Mouse (Mus musculus) midbrain, postnatal 0 days (tissue): Measurements from ENCODE around the gene Tdo2. TPM values are rescaled to one million over a fixed set of nuclear protein-coding genes. Genes with fewer than 3 reads are reported as not detected.

Experiments
- ATAC-seq: fragments of 200-750 bp; cut with Nextera tagmentation; 2 replicates; pipeline ENCODE4 v1.8.0; 2017; ENCODE audit warnings: moderate number of reproducible peaks, mild to moderate bottlenecking, moderate TSS enrichment, moderate library complexity; ENCODE audit not compliant: low FRiP score
- DNase-seq: peaks from one replicate; pipeline ENCODE4 v3.0.0-alpha.2; 2015; ENCODE audit warnings: low spot score
- H3K27ac ChIP-seq: fragments of 300-500 bp; sonication (generic); 2 replicates; pipeline ENCODE4 v1.5.1; 2014; ENCODE audit warnings: low read depth, mild to moderate bottlenecking, low read length, mixed read lengths
- H3K27me3 ChIP-seq: fragments of 300-500 bp; sonication (generic); 2 replicates; pipeline ENCODE4 v1.6.1; 2014; ENCODE audit warnings: low read length, control low read depth, mixed read lengths; ENCODE audit not compliant: insufficient read depth
- H3K36me3 ChIP-seq: fragments of 300-500 bp; sonication (generic); 2 replicates; pipeline ENCODE4 v1.6.1; 2014; ENCODE audit warnings: low read length, control low read depth, mixed read lengths; ENCODE audit not compliant: insufficient read depth
- H3K4me1 ChIP-seq: fragments of 300-500 bp; sonication (generic); 2 replicates; pipeline ENCODE4 v1.6.1; 2014; ENCODE audit warnings: mild to moderate bottlenecking, control low read depth, antibody characterized with exemption, low read length, mixed read lengths; ENCODE audit not compliant: insufficient read depth
- H3K4me2 ChIP-seq: fragments of 300-500 bp; sonication (generic); 2 replicates; pipeline ENCODE4 v1.6.1; 2014; ENCODE audit warnings: low read depth, mild to moderate bottlenecking, low read length, mixed read lengths; ENCODE audit not compliant: poor library complexity, severe bottlenecking
- H3K4me3 ChIP-seq: fragments of 300-500 bp; sonication (generic); 2 replicates; pipeline ENCODE4 v1.5.1; 2014; ENCODE audit warnings: low read depth, mild to moderate bottlenecking, low read length, moderate library complexity
- H3K9ac ChIP-seq: fragments of 300-500 bp; sonication (generic); replicated peaks from 2 replicates; pipeline ENCODE4 v1.6.1; 2014; ENCODE audit warnings: mild to moderate bottlenecking, low read length, moderate library complexity, mixed read lengths; ENCODE audit not compliant: poor library complexity, severe bottlenecking
- H3K9me3 ChIP-seq: fragments of 300-500 bp; sonication (generic); 2 replicates; pipeline ENCODE4 v1.6.1; 2016; ENCODE audit warnings: low read length, control low read depth
- CTCF ChIP-seq: IDR thresholded peaks from 2 replicates; pipeline ENCODE4 v1.5.1; 2016; ENCODE audit warnings: antibody characterized with exemption, mild to moderate bottlenecking
- WGBS: fragments of 180-500 bp; shearing (Covaris S2); extraction: QIAGEN DNeasy Blood & Tissue Kit; methylation state at CpG from one replicate; pipeline ENCODE4 v1.1.7; 2014; 5-methylcytosine and 5-hydroxymethylcytosine counted together
- polyA plus RNA-seq: library from polyadenylated mRNA; unstranded; fragments of >200 nt; fragmentation: Nextera tagmentation; extraction: Ambion mirVana; gene quantifications from 2 replicates; pipeline ENCODE4 v1.2.1, GENCODE M21; 2015
- total RNA-seq: library from RNA; depleted of rRNA; stranded (reverse); fragments of >200 nt; gene quantifications from 2 replicates; pipeline ENCODE4 v1.2.3, GENCODE M21; 2014

Tdo2 gene
- total and polyA plus RNA-seq, 2 experiments from 2014 or later, result 0.19 TPM; not detected in 1

DNA sequence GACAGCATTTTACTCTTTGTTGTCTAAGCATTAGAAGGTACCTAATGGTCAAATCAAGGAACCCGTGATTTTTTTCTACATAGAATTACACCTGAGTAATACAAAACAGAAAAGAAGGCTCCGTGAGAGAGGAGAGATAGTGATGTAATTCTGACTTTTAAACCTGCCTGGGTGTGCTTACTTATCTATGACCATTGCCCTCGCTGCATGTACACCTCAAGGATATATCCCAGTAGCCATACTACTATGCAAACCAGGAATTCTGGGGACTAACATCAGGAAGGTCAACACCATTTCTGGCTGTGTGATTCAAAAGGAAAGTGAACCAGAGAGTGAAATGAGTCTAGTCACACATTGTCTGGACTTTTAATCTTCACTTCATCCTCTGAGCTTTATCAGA, 33.7 kb downstream of the Tdo2 start:
- H3K9me3 ChIP-seq, result no peaks in the 10 kb centered on the region
- TF ChIP-seq CTCF, result no peak
- no peaks in the 10 kb centered on the region for H3K36me3 ChIP-seq
- H3K4me3 ChIP-seq, result no peak overlapping the region
- H3K27me3 ChIP-seq, result no peaks in the 10 kb centered on the region
- no peaks in the 10 kb centered on the region for H3K4me1 ChIP-seq
- DNase-seq, result no peak
- no peak for ATAC-seq
- 85% methylated on average over 3 of the region's 3 CpGs for WGBS
- H3K4me2 ChIP-seq, result no peak overlapping the region
- H3K27ac ChIP-seq, result no peak overlapping the region
- no peak overlapping the region for H3K9ac ChIP-seq

DNA sequence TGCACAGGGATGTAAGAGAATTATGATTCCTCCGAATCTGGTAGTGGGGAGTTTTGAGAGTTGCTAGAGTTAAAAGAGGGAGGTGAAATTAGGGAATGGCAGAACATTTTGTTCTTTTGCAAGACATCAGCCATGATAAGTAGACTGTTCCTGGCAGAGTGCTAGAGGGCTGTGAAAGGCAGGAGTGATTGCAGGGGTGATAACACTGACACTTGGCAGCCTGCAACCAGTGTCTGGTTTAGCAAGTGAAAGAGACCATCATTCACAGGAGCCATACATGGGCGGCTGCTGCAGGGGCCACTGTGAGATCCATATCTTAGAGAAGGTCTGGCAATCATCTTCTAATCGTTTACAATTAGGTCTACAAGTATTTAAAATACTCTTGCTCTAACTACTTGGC, 37.1 kb downstream of the Tdo2 start:
- Histone ChIP-seq H3K27ac (no peak overlapping the region), H3K36me3 (no peaks in the 10 kb centered on the region), H3K9ac (no peak overlapping the region), H3K9me3 (no peaks in the 10 kb centered on the region), H3K27me3 (no peaks in the 10 kb centered on the region), H3K4me2 (no peak overlapping the region), H3K4me3 (no peak overlapping the region), H3K4me1 (no peaks in the 10 kb centered on the region)
- WGBS, result 88% methylated on average over 3 of the region's 3 CpGs
- DNase-seq (no peak), ATAC-seq (no peak)
- no peak for TF ChIP-seq CTCF

DNA sequence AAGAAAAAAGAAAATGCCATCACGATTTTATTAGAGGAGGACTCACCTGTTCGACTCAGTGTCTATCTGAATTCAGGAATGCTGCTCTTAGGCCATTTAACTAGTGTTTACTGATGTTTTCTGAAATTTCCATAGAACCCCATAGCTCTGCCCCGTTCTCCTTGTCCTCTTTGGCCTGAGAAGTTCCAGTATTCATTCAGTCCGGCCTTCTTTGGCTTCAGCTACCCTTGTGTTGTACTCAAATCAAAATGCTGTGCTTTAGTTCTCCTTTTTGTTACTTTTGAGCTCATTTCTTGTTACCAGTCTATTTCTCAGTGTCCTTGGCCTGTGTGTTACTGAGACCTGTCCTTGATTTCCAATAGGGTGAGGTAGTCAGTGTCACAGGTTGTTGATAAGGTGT, 42.7 kb downstream of the Tdo2 start:
- H3K4me2 ChIP-seq, result no peak overlapping the region

DNA sequence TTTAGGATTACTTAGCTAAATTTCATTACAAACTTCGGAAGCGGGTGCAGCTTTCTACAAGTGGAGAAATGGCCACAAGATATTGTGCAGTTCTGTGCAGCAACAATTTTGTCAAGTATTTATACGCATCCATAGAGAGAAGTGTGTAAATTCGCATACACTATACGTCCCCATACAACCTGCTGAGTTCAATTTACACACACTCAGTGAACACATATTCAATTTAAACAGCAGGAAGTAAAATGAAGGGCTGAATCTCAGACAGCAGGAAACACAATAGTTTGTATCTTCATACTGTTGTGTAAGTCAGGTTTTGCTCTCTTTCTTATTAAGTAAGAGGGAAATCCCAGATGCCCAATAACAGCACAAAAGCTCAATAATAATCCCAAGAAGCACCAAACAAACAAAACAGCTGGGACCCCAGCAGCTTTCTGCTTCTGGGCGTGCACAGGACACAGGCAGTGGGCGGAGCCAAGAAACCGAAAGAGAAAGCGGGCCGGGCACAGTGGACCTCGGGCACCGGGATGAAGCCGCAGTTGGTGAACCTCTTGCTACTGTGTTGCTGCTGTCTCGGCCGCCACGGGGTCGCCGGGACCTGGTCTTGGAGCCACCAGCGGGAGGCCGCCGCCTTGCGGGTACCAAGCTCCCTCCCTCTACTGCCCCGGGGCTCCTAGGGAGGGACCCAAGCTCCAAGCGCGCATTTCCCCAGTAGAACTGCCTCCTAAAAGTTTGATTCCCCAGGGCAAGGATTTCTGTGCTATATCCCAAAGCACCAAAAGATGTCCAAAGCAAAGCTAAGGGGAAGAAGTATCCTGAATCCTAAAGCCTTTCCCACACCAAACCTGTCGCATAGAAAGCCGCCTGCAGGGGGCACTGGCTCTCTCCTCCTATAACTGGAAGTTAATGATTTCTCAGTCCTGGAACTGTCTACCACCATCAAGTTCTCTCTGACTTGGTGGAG, 43.6 kb downstream of the Tdo2 start, which contains the start of gene Ctso:
Ctso (plus strand) TSS at position 461 of the 961 bp plus-strand sequence.
- Histone ChIP-seq H3K36me3 (no peaks in the 10 kb centered on the region), H3K9me3 (no peaks in the 10 kb centered on the region), H3K4me1 (no peaks in the 10 kb centered on the region), H3K9ac (peak within 1 kb of the TSS; percentile 62), H3K4me2 (peak within 1 kb of the TSS; percentile 58), H3K27ac (peak within 1 kb of the TSS; percentile 69), H3K27me3 (no peaks in the 10 kb centered on the region), H3K4me3 (peak within 1 kb of the TSS; percentile 47)
- WGBS, result 9% methylated on average over 27 of the region's 27 CpGs
- peak; percentile 90 for DNase-seq
- TF ChIP-seq CTCF, result peak; percentile 86
- peak; percentile 85 for ATAC-seq

More for the DNA sequence above, 42.7 kb downstream of the Tdo2 start:
- H3K4me1 ChIP-seq, result no peaks in the 10 kb centered on the region
- H3K36me3 ChIP-seq, result no peaks in the 10 kb centered on the region
- H3K9me3 ChIP-seq, result no peaks in the 10 kb centered on the region
- no peak overlapping the region for H3K27ac ChIP-seq
- no peak for DNase-seq
- no peak for ATAC-seq
- TF ChIP-seq CTCF, result no peak
- H3K4me3 ChIP-seq, result no peak overlapping the region
- no peaks in the 10 kb centered on the region for H3K27me3 ChIP-seq
- WGBS, result 84% methylated on average over 4 of the region's 4 CpGs
- H3K9ac ChIP-seq, result no peak overlapping the region

DNA sequence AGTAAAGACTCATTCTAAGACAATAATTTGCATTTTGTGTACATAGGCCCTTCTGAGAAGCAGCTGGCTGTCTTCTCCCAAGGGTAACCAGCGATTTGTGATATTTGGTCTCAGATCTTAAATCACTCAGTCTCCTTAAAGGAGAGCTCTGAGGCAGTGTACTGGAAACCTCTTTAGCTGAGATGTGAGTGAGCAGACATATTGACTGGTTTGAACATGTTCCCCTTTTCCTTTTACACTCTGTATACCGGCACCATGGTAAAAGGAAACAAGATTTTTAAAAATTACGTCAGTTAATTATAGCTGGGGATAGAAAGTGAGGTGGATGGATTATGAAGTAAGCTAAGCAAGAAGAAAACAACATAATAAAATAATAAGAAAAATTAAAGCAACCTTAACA, 44.3 kb downstream of the Tdo2 start:
- H3K4me3 ChIP-seq, result no peak overlapping the region
- ATAC-seq (no peak), DNase-seq (no peak)
- TF ChIP-seq CTCF, result no peak
- H3K4me2 ChIP-seq, result no peak overlapping the region
- H3K36me3 ChIP-seq, result no peaks in the 10 kb centered on the region
- H3K4me1 ChIP-seq, result no peaks in the 10 kb centered on the region
- no peak overlapping the region for H3K9ac ChIP-seq
- 62% methylated on average over 3 of the region's 3 CpGs for WGBS
- no peaks in the 10 kb centered on the region for H3K27me3 ChIP-seq
- H3K27ac ChIP-seq, result no peak overlapping the region
- H3K9me3 ChIP-seq, result no peaks in the 10 kb centered on the region

DNA sequence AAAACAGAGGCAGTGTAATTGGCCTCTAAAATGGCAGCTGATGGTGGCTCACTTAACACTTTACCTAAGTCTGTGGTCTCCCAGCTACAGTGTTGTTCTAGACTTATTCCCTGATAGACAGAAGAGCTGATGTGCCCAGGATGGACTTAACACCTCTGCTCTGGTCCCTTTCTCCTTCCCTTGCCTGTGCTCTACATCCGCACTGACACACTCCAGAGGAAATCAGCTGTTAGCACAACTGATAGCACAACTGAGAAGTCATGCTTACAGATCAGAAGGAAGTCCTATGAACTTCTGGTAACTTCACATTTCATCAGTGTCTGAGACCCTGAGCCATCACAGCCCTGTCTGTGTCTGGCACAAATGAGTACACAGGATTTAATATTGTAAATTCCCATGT, 46.9 kb downstream of the Tdo2 start:
- WGBS, result 100% methylated on average over 1 of the region's 1 CpGs
- ATAC-seq, result no peak
- no peak overlapping the region for H3K4me3 ChIP-seq

More for the DNA sequence above, 46.9 kb downstream of the Tdo2 start:
- TF ChIP-seq CTCF, result no peak
- Histone ChIP-seq H3K9me3 (no peaks in the 10 kb centered on the region), H3K4me1 (peaks cover 2% of the 10 kb centered on the region; the same call in 1 of the 2 replicates), H3K27me3 (no peaks in the 10 kb centered on the region), H3K4me2 (no peak overlapping the region), H3K27ac (no peak overlapping the region), H3K36me3 (no peaks in the 10 kb centered on the region), H3K9ac (no peak overlapping the region)
- DNase-seq, result no peak
